ENCODE assay signal across 8 mouse cellular contexts in genomic region chr10:91123828-91124822, GRCm38 (mm10). TPM values are rescaled to one million over a fixed set of nuclear protein-coding genes. Genes with fewer than 3 reads are reported as not detected.
DNase-seq lines count a peak whose midpoint lies in the region; ATAC-seq and TF ChIP-seq lines count a peak whose summit lies in the region.

Gene Slc25a3 (minus strand): TSS chr10:91124059.

- 15% methylated on average over 59 of the region's 59 CpGs for WGBS in forebrain, embryonic 10.5 days
- 8% methylated on average over 59 of the region's 59 CpGs for WGBS in heart, embryonic 15.5 days
- 9% methylated on average over 59 of the region's 59 CpGs for WGBS in liver, embryonic 14.5 days (ENCODE audit: insufficient replicate concordance)
- 13% methylated on average over 59 of the region's 59 CpGs for WGBS in neural tube, embryonic 11.5 days
- 8% methylated on average over 59 of the region's 59 CpGs for WGBS in stomach, postnatal 0 days

- H3K36me3 ChIP-seq in forebrain, embryonic 10.5 days (replicated peaks), result peaks cover 33% of the 10 kb centered on the region
- peaks cover 28% of the 10 kb centered on the region for H3K36me3 ChIP-seq in heart, embryonic 15.5 days
- peaks cover 25% of the 10 kb centered on the region for H3K36me3 ChIP-seq in liver, embryonic 14.5 days (replicated peaks; ENCODE audit: control insufficient read depth, insufficient read depth, low read depth)
- peaks cover 4% of the 10 kb centered on the region for H3K36me3 ChIP-seq in neural tube, embryonic 11.5 days (ENCODE audit: control insufficient read depth, insufficient read depth, low read length)
- H3K36me3 ChIP-seq in stomach, postnatal 0 days (ENCODE audit: control insufficient read depth, insufficient read depth, low read length), result peaks cover 2% of the 10 kb centered on the region; the same call in 1 of the 2 replicates

- H3K9me3 ChIP-seq in forebrain, embryonic 10.5 days, result no peaks in the 10 kb centered on the region
- H3K9me3 ChIP-seq in heart, embryonic 15.5 days (replicated peaks), result no peaks in the 10 kb centered on the region
- H3K9me3 ChIP-seq in liver, embryonic 14.5 days (ENCODE audit: control insufficient read depth, low read length), result no peaks in the 10 kb centered on the region
- no peaks in the 10 kb centered on the region for H3K9me3 ChIP-seq in neural tube, embryonic 11.5 days (ENCODE audit: control insufficient read depth, low read length)
- no peaks in the 10 kb centered on the region for H3K9me3 ChIP-seq in stomach, postnatal 0 days (ENCODE audit: control insufficient read depth, low read length)

- DNase-seq in CD8-positive naive resting alpha-beta T cell, adult 2 months (ENCODE audit: low read depth in 2 of 2, low spot score in 2 of 2), result peak; percentile 96 to 97
- DNase-seq in c-Kit-positive CD71-negative TER-119-negative erythroid progenitor cells, embryonic 14.5 days (ENCODE audit: low read depth), result peak; percentile 95
- peak; percentile 97 for DNase-seq in forebrain, embryonic 10.5 days (ENCODE audit: extremely low spot score, low spot score)
- DNase-seq in kidney, postnatal 25 days, result peak; percentile 97 to 99
- peak; percentile 96 to 98 (median 96) for DNase-seq in liver, embryonic 14.5 days (ENCODE audit: low read depth in 3 of 3, low spot score in 3 of 3)
- peak; percentile 99 for DNase-seq in neural tube, embryonic 11.5 days (ENCODE audit: low spot score)
- peak; percentile 98 for DNase-seq in stomach, postnatal 0 days (ENCODE audit: low spot score)

- H3K9ac ChIP-seq in heart, embryonic 15.5 days, result peak within 1 kb of the TSS; percentile 100
- peak within 1 kb of the TSS; percentile 84 for H3K9ac ChIP-seq in liver, embryonic 14.5 days (replicated peaks)
- H3K9ac ChIP-seq in neural tube, embryonic 11.5 days (ENCODE audit: low read length), result peak within 1 kb of the TSS; percentile 96
- peak within 1 kb of the TSS; percentile 99 for H3K9ac ChIP-seq in stomach, postnatal 0 days (ENCODE audit: low read length)

- H3K27me3 ChIP-seq in forebrain, embryonic 10.5 days (ENCODE audit: poor library complexity, severe bottlenecking), result no peaks in the 10 kb centered on the region
- H3K27me3 ChIP-seq in heart, embryonic 15.5 days, result no peaks in the 10 kb centered on the region
- H3K27me3 ChIP-seq in liver, embryonic 14.5 days (ENCODE audit: control insufficient read depth, insufficient read depth, low read length), result no peaks in the 10 kb centered on the region
- H3K27me3 ChIP-seq in neural tube, embryonic 11.5 days (ENCODE audit: control insufficient read depth, insufficient read depth, low read length), result no peaks in the 10 kb centered on the region
- H3K27me3 ChIP-seq in stomach, postnatal 0 days (ENCODE audit: control insufficient read depth, insufficient read depth, low read length), result no peaks in the 10 kb centered on the region

- no peak for TF ChIP-seq CTCF in liver, embryonic 14.5 days (IDR thresholded peaks at IDR 0.05; ENCODE audit: low read depth)
- 0 out of 2 replicates have a peak, but pooled peaks have one; percentile 1 for TF ChIP-seq CTCF in stomach, postnatal 0 days (IDR thresholded peaks at IDR 0.05; ENCODE audit: low read depth)

- ATAC-seq in heart, embryonic 15.5 days (replicated peaks; ENCODE audit: insufficient number of reproducible peaks, insufficient read depth, low FRiP score, low read depth), result peak; percentile 99
- peak; percentile 96 for ATAC-seq in liver, embryonic 14.5 days (ENCODE audit: insufficient read depth)
- peak; percentile 100 for ATAC-seq in neural tube, embryonic 11.5 days (ENCODE audit: insufficient read depth, low FRiP score, low TSS enrichment)
- peak; percentile 99 for ATAC-seq in stomach, postnatal 0 days (ENCODE audit: low FRiP score, low TSS enrichment)

- peak within 1 kb of the TSS; percentile 67 for H3K4me2 ChIP-seq in heart, embryonic 15.5 days
- H3K4me2 ChIP-seq in liver, embryonic 14.5 days (ENCODE audit: low read depth), result peak within 1 kb of the TSS; percentile 81
- H3K4me2 ChIP-seq in neural tube, embryonic 11.5 days (ENCODE audit: low read depth), result peak within 1 kb of the TSS; percentile 89
- peak within 1 kb of the TSS; percentile 88 for H3K4me2 ChIP-seq in stomach, postnatal 0 days (replicated peaks; ENCODE audit: low read depth)

- no peak for TF ChIP-seq EP300 in liver, embryonic 14.5 days (IDR thresholded peaks at IDR 0.05; ENCODE audit: low read depth)
- no peak for TF ChIP-seq EP300 in stomach, postnatal 0 days (optimal IDR thresholded peaks at IDR 0.05)

- peaks cover 15% of the 10 kb centered on the region for H3K4me1 ChIP-seq in forebrain, embryonic 10.5 days
- H3K4me1 ChIP-seq in heart, embryonic 15.5 days (replicated peaks), result peaks cover 29% of the 10 kb centered on the region
- peaks cover 8 to 17% of the 10 kb centered on the region in 2 experiments for H3K4me1 ChIP-seq in liver, embryonic 14.5 days (replicated peaks; ENCODE audit: control insufficient read depth in 2 of 2, insufficient read depth in 2 of 2, low read length in 1 of 2)
- peaks cover 9% of the 10 kb centered on the region; the same call in 1 of the 2 replicates for H3K4me1 ChIP-seq in neural tube, embryonic 11.5 days (ENCODE audit: control insufficient read depth, insufficient read depth, low read length)
- no peaks in the 10 kb centered on the region for H3K4me1 ChIP-seq in stomach, postnatal 0 days (replicated peaks; ENCODE audit: control insufficient read depth, insufficient read depth)

- peak within 1 kb of the TSS; percentile 95 for H3K27ac ChIP-seq in forebrain, embryonic 10.5 days
- peak within 1 kb of the TSS; percentile 97 for H3K27ac ChIP-seq in heart, embryonic 15.5 days
- peak within 1 kb of the TSS; percentile 59 for H3K27ac ChIP-seq in liver, embryonic 14.5 days
- H3K27ac ChIP-seq in neural tube, embryonic 11.5 days (ENCODE audit: low read depth, low read length), result peak within 1 kb of the TSS; percentile 83
- peak within 1 kb of the TSS; percentile 96 for H3K27ac ChIP-seq in stomach, postnatal 0 days (replicated peaks)

- peak within 1 kb of the TSS; percentile 100 for H3K4me3 ChIP-seq in forebrain, embryonic 10.5 days
- peak within 1 kb of the TSS; percentile 98 for H3K4me3 ChIP-seq in heart, embryonic 15.5 days
- peak within 1 kb of the TSS; percentile 80 to 92 for H3K4me3 ChIP-seq in liver, embryonic 14.5 days (ENCODE audit: insufficient read depth in 1 of 2, low read depth in 2 of 2, low read length in 2 of 2)
- peak within 1 kb of the TSS; percentile 99 for H3K4me3 ChIP-seq in neural tube, embryonic 11.5 days (ENCODE audit: low read depth, low read length)
- H3K4me3 ChIP-seq in stomach, postnatal 0 days (ENCODE audit: low read depth, low read length), result peak within 1 kb of the TSS; percentile 98

RNA-seq across cellular contexts. Expression of gene Slc25a3, which starts in this region (rescaled TPM):
- polyA plus RNA-seq in forebrain, embryonic 10.5 days (2016; fragmentation: Nextera tagmentation; extraction: Ambion mirVana), result 412 and 413 TPM in 2 replicates
- polyA plus RNA-seq in heart, embryonic 15.5 days (2015; fragmentation: Nextera tagmentation; extraction: Ambion mirVana), result 912 and 1,036 TPM in 2 replicates
- polyA plus RNA-seq in liver, embryonic 14.5 days (2012; rRNA removed), result 121 and 190 TPM in 2 replicates
- 207 and 223 TPM in 2 replicates for polyA plus RNA-seq in liver, embryonic 14.5 days (2014; fragmentation: Nextera tagmentation; extraction: Ambion mirVana)
- polyA plus RNA-seq in neural tube, embryonic 11.5 days (2014; fragmentation: Nextera tagmentation; extraction: Ambion mirVana), result 434 and 443 TPM in 2 replicates
- 523 and 539 TPM in 2 replicates for polyA plus RNA-seq in stomach, postnatal 0 days (2015; fragmentation: Nextera tagmentation; extraction: Ambion mirVana)

Comparison
In these comparisons a context has a peak if more than half of its experiments do, and no peak if none do; other contexts are left out.
1. Peak in every context shown above with its lines: DNase-seq, ATAC-seq, H3K4me3 ChIP-seq and H3K27ac ChIP-seq.